Mouse (Mus musculus) stomach, postnatal 0 days (tissue): Measurements from ENCODE around the gene Sdf2l1.

ENCODE experiments used
- CTCF ChIP-seq: IDR thresholded peaks from 2 replicates; pipeline ENCODE4 v1.5.1; 2016; ENCODE audit warnings: antibody characterized with exemption, low read depth, mild to moderate bottlenecking, moderate library complexity
- EP300 ChIP-seq: optimal IDR thresholded peaks from 2 replicates; pipeline ENCODE3; 2016; ENCODE audit warnings: antibody characterized with exemption

GRCm38 (mm10) chr16:17150520-17151258, 18.5 kb upstream of the Sdf2l1 start:
- TF ChIP-seq CTCF (no peak), EP300 (no peak)
